Mouse (Mus musculus) MN1 (cell line): ENCODE results near the gene Gcnt4.
"Not testable (repeated sequence)": the region's sequence is repeated elsewhere in the genome, so short reads cannot be mapped to it uniquely, and the experiment has no call there.

Source experiments
- DNase-seq: peaks from one replicate; pipeline ENCODE4 v3.0.0-alpha.2; 2016; ENCODE audit warnings: low spot score

Gcnt4 gene

GRCm38 (mm10) chr13:96923999-96924961 lies at the start of gene Gcnt4:
Gene Gcnt4, plus strand, starts transcription at chr13:96924689.
- no peak for DNase-seq

DNA sequence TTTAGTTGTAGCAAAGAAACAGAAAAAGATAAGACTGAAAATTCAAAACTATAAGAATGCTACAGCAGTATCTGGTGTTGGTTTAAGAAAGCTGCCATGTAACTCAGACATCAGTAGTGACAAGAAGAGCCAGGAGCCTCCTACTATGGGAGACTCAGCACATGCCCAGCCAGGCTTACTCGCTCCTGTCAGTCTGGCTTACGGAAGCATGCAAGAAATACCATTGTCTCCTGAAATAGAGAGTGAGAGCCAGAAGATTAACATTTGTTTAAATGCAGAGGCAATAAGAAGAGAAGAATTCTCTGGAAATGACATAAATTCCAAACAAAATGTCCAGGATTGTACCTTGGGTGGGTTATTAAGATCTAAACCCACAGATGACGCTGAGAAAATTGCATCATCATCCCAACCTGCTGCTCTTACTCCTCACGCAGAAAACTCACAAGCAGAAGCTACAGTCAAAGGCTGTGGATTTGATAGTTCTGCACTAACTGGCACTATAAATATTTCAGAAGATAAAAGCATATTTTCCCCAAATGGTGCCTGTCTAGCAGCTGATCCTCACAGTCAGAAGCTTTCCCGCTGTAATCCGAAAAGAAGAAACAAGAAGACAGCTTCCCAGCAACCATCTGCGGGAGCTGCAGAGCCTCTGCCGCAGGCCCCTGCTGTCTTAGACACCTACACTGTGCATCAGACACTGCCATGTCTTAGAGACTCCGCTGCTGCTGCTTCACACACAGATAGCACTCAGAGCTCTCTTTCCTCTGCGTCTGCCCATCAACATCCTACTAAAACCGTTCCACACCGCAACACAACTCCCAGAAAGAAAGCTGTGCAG lies 46.0 kb upstream of the Gcnt4 start:
- DNase-seq: no peak

DNA sequence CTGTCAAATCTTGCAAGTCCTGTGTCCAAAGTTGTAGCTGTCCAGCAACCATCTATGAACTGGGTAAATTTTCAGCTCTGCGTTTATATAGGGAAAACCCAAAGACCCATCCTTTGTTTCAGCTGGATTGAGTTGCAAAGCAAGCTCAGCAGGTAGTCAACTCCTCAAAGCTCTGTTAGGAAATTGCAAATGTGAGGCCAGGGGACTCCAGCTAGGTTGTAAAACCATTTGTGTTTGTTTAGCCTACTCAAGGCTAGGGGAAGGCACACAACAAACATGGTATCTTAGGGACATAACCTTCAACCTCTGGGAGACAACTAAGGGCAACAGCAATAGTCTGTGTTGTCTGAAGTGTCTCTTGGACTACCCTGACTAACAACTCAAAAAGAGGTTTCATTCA lies 40.0 kb upstream of the Gcnt4 start:
- DNase-seq: no peak

- DNase-seq: no peak
These were observed 34.5 kb upstream of the Gcnt4 start for GRCm38 (mm10) chr13:96889985-96890384.

DNA sequence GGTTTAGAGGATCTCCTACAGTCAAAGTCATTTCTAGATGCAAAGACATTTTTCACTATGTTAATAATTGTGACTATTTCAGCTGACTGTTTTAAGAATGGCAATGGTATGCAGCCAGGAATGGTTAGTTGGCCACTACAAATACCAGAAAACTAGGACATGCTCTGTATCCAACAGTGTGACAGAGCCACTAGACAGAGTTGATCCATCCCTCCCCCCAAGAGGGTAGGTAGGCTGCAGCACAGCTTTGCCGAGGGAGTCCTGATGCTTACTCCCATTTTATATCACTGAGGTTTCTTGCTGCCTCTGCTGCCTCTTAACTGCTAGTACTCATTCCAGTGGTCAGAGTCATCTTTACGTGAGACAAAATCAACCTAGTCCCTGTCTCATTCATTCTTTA lies 29.3 kb upstream of the Gcnt4 start:
- DNase-seq: no peak

DNA sequence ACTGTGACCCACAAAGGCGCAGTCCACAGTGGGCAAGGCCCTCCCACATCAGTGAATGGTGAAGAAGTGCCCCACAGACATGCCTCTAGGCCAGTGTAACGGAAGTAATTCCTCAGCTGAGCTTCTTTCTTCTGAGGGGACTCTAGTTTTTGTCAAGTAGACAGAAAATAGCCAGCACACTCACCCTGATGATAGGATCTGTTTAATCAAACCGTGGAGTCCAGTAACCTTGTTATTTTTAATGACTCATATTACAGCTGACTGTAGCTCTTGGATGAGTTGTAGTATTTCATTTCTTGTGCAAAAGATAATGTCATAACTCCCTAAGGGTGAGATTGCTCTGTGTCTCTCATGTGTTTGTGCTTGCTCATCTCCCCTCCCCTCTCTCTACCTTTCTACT lies 17.8 kb upstream of the Gcnt4 start:
- DNase-seq: peak; percentile 32

DNA sequence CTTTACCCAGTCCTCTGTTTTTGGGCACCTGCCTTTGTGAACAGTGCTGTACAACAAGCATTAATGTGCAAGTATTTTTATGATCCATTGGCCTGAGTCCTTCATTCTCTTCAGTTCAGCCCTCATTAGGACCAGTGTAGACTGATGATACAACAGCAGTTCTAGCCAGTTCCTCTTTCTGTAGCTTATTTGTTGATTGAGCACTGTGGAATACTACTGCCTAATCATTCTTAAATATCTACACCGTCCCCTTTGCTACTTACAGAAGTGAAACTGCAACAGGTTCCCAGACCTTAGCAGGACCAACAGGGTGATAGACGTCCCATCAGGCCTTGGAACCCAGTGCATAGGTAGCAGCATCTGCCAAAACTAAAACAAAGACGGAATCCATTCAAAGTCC lies 13.3 kb upstream of the Gcnt4 start:
- no peak for DNase-seq

- not testable (repeated sequence) for DNase-seq
These were observed 1.4 kb upstream of the Gcnt4 start for GRCm38 (mm10) chr13:96923134-96923533.

GRCm38 (mm10) chr13:96924985-96925745 lies 676 bp downstream of the Gcnt4 start:
- DNase-seq: no peak

- no peak for DNase-seq
These were observed 1.7 kb downstream of the Gcnt4 start for GRCm38 (mm10) chr13:96925991-96926725.

DNA sequence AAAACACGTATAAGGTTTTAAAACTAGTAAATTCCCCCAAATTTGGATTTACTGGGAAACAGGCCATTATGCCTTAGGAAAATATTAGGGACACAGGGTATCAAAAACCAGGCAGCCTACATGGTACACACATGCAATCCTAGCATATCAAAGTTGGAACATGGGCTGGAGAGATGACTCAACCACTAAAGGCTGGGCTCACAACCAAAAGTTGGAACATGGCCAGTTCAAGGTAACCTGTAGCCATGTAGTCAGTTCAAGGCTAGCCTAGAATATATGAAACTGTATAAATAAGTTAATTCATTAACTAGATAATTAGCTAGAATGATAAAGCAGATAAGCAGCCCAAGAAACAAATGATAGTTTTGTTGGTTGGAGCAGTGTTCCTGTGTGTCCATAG lies 3.3 kb downstream of the Gcnt4 start:
- no peak for DNase-seq

DNA sequence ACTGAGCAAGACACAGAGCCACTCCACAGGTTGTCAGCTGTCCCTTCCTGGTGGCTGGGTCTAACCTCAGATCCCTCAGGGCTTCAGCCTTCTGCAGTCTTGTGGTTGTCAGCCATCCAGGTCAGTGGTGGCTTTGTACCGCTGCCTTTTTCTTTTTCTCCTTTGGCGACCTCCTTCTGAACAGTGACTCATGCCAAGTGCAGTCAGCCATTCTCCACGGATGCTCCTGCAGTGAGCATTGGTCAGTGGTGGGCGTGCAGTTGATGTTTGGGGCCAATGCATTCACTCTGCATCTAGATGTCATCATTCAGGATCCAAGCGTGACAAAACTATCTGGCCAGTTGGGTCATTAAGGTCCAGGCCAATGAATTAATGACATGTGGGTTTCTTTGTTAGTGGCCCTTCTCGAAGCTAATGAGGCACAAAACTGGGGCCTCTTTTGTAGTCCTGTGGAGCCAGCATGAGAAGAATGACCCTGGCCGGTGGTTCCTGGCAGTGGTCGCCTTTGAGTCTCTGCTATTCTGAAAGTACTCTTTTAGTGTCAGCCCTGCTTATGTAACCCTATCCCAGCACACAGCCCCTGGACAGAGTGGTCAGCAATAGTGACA lies 4.0 kb downstream of the Gcnt4 start:
- no peak for DNase-seq

DNA sequence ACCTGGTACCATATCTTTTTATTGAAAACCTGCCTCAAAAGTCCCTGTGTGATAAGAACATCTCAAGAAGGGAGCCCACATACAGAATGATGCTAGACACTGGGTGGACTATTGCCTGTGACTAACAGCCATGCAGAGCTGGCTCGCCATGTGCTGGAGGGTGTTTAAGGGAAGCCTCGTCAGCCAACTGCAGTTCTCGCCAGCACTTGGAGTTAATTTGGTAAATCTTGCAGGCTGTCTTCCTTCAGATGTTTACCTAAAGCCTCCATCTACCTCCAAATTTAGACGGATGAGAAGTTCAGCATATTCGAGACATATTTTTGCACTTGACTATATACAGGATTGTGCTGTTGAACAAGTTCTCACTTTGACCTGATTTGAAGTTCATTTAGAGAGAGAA lies 8.3 kb downstream of the Gcnt4 start:
- no peak for DNase-seq

- DNase-seq: peak; percentile 42
These were observed 8.9 kb downstream of the Gcnt4 start for GRCm38 (mm10) chr13:96933367-96933766.

GRCm38 (mm10) chr13:96936173-96936777 lies 11.8 kb downstream of the Gcnt4 start:
- no peak for DNase-seq

DNA sequence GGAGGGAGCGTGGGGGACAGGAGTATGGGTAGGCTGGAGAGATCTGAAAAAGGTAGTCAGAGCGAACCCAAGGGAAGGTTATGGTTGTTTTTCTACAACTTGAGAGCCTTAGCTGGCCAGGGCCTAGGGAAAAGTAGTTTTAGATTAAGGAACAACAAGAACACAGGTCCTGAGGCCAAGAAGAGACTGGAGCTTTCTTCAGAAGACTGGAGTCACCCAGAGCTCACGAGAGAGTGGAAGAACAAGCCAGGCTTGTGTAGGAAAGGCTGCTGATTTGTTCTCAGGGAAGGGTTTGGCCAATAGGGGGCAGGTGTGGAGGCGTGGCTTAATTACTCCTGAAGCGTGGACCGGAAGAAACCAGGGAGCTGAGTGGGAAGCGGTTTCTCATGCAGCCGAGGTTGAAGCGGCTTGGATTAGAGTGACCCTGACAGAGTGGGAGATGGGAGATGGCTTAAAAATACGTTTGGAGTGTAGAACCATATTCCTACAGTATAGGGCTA lies 12.6 kb downstream of the Gcnt4 start:
- DNase-seq: no peak

DNA sequence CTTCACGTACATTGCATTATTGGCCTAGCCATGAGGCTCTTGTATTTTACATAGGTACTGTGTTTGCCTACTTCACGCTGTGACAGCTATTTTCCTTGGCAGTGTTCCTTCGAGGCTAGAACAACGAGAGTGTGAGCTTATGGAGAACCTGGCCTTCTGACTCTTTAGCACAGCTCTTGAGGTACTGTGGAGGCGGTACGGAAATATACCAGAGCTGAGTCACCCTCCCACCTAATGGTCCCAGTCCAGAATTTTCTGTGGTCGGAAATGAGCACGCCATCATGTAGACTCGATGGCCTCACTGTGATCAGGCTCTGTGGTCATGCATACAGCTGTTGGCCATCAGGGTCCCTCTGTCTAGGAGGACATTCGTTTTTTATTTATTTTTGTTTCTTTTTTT lies 15.2 kb downstream of the Gcnt4 start:
- DNase-seq: no peak

GRCm38 (mm10) chr13:96941481-96941880 lies 17.0 kb downstream of the Gcnt4 start:
- DNase-seq: not testable (repeated sequence)

GRCm38 (mm10) chr13:96943571-96943970 lies 19.1 kb downstream of the Gcnt4 start:
- no peak for DNase-seq

GRCm38 (mm10) chr13:96945748-96946147 lies 21.3 kb downstream of the Gcnt4 start:
- DNase-seq: no peak
